Mouse (Mus musculus) heart, postnatal 10 days (tissue): ENCODE measurements around the gene Kalrn. TPM values are rescaled to one million over a fixed set of nuclear protein-coding genes. Genes with fewer than 3 reads are reported as not detected.

Experiments used
- DNase-seq, 2 experiments: peaks; one replicate each; pipeline ENCODE4 v3.0.0; 2021
- intact Hi-C: fragments of 180-260 bp; cut with DNase I; formaldehyde crosslinking; loops from one replicate; pipeline ENCODE4 v1.15.1; 2025
- total RNA-seq, 2 experiments: library from RNA; stranded (reverse); gene quantifications; 2 replicates each; pipeline ENCODE4 v1.2.3; 2021

Kalrn gene
- total RNA-seq, 2 experiments from 2014 or later: 30.7 to 35.7 TPM

- DNase-seq: peak in 1 of 2 experiments; percentile 20
- intact Hi-C loops: no loop called here
Measured at GRCm38 (mm10) chr16:34376166-34376857, 197.0 kb downstream of the Kalrn start.

- intact Hi-C loops: loop anchor here (2.0 kb wide), 1 partner anchor 21 kb away; no protein-coding TSS in a partner anchor
Measured at GRCm38 (mm10) chr16:34373519-34373918, 199.8 kb downstream of the Kalrn start.

GRCm38 (mm10) chr16:34372103-34372741 is 201.1 kb downstream of the Kalrn start:
- DNase-seq: peak; percentile 68 to 71
- intact Hi-C loops: loop anchor here (2.0 kb wide), 1 partner anchor 19 kb away; no protein-coding TSS in a partner anchor

More at GRCm38 (mm10) chr16:34373519-34373918, 199.8 kb downstream of the Kalrn start:
- no peak for DNase-seq

GRCm38 (mm10) chr16:34359206-34359605 is 214.1 kb downstream of the Kalrn start:
- peak; percentile 57 to 62 for DNase-seq
- intact Hi-C loops: no loop called here

- DNase-seq: no peak
- intact Hi-C loops: no loop called here
Measured at GRCm38 (mm10) chr16:34355547-34355946, 217.8 kb downstream of the Kalrn start.

GRCm38 (mm10) chr16:34354042-34354441 is 219.3 kb downstream of the Kalrn start:
- intact Hi-C loops: no loop called here
- DNase-seq: no peak

- peak; percentile 76 to 83 for DNase-seq
- intact Hi-C loops: loop anchor here (2.0 kb wide), 1 partner anchor 20 kb away; no protein-coding TSS in a partner anchor
Measured at GRCm38 (mm10) chr16:34352747-34353146, 220.6 kb downstream of the Kalrn start.

GRCm38 (mm10) chr16:34351575-34352150 is 221.7 kb downstream of the Kalrn start:
- intact Hi-C loops: loop anchor here (2.0 kb wide), 1 partner anchor 21 kb away; no protein-coding TSS in a partner anchor
- peak in 1 of 2 experiments; percentile 19 for DNase-seq

GRCm38 (mm10) chr16:34347574-34347973 is 225.8 kb downstream of the Kalrn start:
- DNase-seq: peak in 1 of 2 experiments; percentile 6
- intact Hi-C loops: loop anchor here (5.0 kb wide), 1 partner anchor 120 kb away; no protein-coding TSS in a partner anchor

- no peak for DNase-seq
- intact Hi-C loops: loop anchor here (1.0 to 5.0 kb wide), 3 partner anchors 122 to 260 kb away; no protein-coding TSS in a partner anchor
Measured at GRCm38 (mm10) chr16:34344895-34345876, 228.1 kb downstream of the Kalrn start.

GRCm38 (mm10) chr16:34343968-34344367 is 229.4 kb downstream of the Kalrn start:
- intact Hi-C loops: loop anchor here (1.0 to 2.0 kb wide), 3 partner anchors 187 to 261 kb away; partner anchors contain the start of gene Kalrn
- peak; percentile 74 to 76 for DNase-seq

GRCm38 (mm10) chr16:34343161-34343560 is 230.2 kb downstream of the Kalrn start:
- DNase-seq: no peak
- intact Hi-C loops: loop anchor here (2.0 kb wide), 1 partner anchor 230 kb away; the partner anchor contains the start of gene Kalrn

GRCm38 (mm10) chr16:34342369-34343160 is 230.8 kb downstream of the Kalrn start:
- intact Hi-C loops: loop anchor here (2.0 kb wide), 1 partner anchor 230 kb away; the partner anchor contains the start of gene Kalrn
- peak; percentile 42 to 43 for DNase-seq

GRCm38 (mm10) chr16:34334919-34335318 is 238.4 kb downstream of the Kalrn start:
- DNase-seq: peak; percentile 73 to 81
- intact Hi-C loops: no loop called here

- DNase-seq: peak; percentile 73 to 80
- intact Hi-C loops: no loop called here
Measured at GRCm38 (mm10) chr16:34331630-34332029, 241.7 kb downstream of the Kalrn start.

- DNase-seq: no peak
- intact Hi-C loops: no loop called here
Measured at GRCm38 (mm10) chr16:34329876-34330275, 243.5 kb downstream of the Kalrn start.

GRCm38 (mm10) chr16:34329431-34329873 is 243.9 kb downstream of the Kalrn start:
- DNase-seq: peak in 1 of 2 experiments; percentile 34
- intact Hi-C loops: no loop called here

GRCm38 (mm10) chr16:34327890-34328289 is 245.4 kb downstream of the Kalrn start:
- DNase-seq: no peak
- intact Hi-C loops: no loop called here

- intact Hi-C loops: no loop called here
- DNase-seq: no peak
Measured at GRCm38 (mm10) chr16:34325869-34326268, 247.5 kb downstream of the Kalrn start.
